Mouse (Mus musculus): ENCODE results near the gene Clcnkb.

Clcnkb gene

DNA sequence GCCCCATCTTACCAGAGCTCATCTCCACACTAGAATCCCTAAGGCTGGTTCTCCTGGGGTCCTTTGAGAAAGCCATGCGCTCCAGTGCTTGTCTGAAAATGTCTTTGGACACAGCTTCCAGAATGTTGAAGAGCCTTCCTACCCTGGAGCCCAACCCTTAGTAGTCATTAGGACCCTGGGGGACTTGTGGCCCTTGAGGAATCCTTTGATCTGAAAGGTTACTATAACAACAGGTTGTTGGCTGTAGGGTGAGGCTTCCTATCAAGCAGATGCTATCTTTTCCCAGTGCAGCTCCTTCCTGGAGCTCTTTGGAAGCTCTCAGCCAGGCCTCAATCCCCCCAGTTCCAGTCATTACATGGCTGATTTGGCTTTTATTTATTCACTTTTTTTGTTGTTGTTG, 20.2 kb upstream of the Clcnkb start, which contains the start of gene Srarp:
TSS of gene Srarp (minus strand) at position 132 of the 400 bp plus-strand sequence.
- DNase-seq (ENCODE audit: low read depth), result no peak

- no peak for DNase-seq (ENCODE audit: low read depth)
Measured at GRCm38 (mm10) chr4:141433191-141433590, 17.4 kb upstream of the Clcnkb start.

- no peak for DNase-seq (ENCODE audit: low read depth)
Measured at GRCm38 (mm10) chr4:141432666-141433065, 16.9 kb upstream of the Clcnkb start.

- peak; percentile 84 for DNase-seq (ENCODE audit: low read depth)
Measured at GRCm38 (mm10) chr4:141430997-141431396, 15.2 kb upstream of the Clcnkb start.

- DNase-seq (ENCODE audit: low read depth), result peak; percentile 35
Measured at GRCm38 (mm10) chr4:141429847-141430246, 14.0 kb upstream of the Clcnkb start.

- DNase-seq (ENCODE audit: low read depth), result no peak
Measured at GRCm38 (mm10) chr4:141429381-141429780, 13.6 kb upstream of the Clcnkb start.

DNA sequence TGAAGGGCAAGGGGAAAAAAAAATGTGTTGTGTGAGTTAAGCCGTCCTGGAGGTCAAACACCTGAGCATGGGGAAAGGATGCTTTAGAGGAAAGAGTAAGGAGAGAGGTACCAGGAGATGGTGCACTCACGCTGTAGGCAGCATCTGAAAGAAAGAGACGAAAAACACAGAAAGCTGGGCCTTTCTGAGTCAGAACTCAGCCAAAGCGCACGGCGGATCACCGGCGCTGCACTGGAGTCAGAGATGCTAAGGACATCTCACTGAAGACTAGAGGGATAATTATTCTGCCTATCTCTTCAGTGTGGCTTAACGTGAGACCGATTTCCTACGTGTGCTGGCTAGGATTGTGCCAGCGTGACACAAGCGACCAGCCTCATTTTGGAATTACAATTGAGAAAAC, 12.1 kb upstream of the Clcnkb start:
- no peak for DNase-seq (ENCODE audit: low read depth)

GRCm38 (mm10) chr4:141426796-141427745, 11.3 kb upstream of the Clcnkb start:
- DNase-seq (ENCODE audit: low read depth), result no peak

- DNase-seq (ENCODE audit: low read depth), result peak; percentile 87
Measured at GRCm38 (mm10) chr4:141425484-141426479, 10.0 kb upstream of the Clcnkb start.

DNA sequence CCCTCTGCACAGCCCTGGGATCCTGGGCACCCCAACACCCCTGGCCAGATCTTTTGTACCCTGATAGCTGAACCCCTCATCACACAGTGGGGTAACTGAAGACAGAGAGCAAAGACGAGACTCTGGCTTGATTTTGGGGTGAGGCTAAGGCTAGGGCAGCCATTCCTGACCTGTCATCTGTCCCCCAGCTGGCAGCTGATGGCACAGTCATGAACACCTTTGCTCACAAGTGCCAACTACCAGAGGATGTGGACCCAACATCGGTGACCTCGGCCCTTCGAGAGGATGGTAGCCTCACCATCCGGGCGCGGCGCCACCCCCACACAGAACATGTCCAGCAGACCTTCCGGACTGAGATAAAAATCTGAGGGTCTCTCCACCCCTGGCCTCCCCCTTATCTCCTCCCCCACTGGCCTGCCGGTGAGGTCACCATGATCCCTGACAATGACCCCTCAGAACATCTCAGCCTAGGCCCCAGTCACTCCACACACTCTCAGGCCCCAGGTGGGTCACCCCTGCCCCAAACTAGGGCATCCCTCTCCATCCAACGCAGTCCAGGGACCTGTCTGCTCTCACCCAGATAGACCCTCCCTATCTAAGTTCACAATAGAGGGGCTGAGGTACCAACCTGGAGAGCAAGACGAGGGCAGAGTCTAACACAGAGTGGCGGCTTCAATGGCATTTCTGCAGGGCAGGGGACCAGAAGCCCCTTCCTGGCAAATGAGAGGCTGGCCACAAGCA, 8.0 kb upstream of the Clcnkb start:
- DNase-seq (ENCODE audit: low read depth), result no peak

DNA sequence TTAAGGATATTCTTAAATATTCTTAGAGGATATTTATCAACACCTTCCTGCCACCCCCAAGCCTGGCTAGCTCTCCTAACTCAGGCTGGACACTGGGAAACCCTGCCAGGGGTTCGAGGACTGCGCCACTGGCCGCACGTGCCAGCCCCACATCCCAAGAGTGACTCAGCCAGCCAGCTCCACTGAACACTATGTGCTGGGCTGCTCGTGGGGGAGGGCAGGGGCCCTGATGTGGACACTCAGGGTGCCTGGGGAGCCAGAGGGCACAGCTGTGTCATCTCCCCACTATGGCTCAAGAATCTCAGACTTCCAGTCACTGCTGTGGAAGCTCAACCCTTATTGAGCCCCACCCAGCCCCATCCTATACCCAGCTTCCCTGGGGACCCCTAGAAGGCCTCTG, 7.5 kb upstream of the Clcnkb start:
- DNase-seq (ENCODE audit: low read depth), result no peak

- DNase-seq (ENCODE audit: low read depth), result no peak
Measured at GRCm38 (mm10) chr4:141422841-141423240, 7.0 kb upstream of the Clcnkb start.

DNA sequence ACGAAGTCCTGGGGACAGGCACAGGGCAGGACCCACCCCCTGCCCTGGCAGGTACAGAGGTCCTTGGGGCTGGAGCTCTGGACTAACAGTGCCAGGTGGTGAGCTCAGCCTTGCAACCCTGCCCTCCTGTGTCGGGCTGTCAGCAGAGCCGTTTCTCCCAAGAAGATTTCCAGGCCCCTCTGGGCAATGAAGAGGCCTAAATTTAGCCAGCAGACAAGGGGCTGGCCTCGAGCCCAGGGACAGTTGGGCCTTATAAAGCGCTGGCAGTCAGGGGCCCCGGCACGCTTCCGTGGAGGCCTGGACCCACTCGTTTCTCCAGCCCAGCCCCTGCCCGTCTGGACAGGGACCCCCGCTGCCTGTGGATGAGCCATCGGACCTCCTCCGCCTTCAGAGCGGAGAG, 5.6 kb upstream of the Clcnkb start:
- DNase-seq (ENCODE audit: low read depth), result no peak

GRCm38 (mm10) chr4:141420886-141421285, 5.1 kb upstream of the Clcnkb start:
- no peak for DNase-seq (ENCODE audit: low read depth)

DNA sequence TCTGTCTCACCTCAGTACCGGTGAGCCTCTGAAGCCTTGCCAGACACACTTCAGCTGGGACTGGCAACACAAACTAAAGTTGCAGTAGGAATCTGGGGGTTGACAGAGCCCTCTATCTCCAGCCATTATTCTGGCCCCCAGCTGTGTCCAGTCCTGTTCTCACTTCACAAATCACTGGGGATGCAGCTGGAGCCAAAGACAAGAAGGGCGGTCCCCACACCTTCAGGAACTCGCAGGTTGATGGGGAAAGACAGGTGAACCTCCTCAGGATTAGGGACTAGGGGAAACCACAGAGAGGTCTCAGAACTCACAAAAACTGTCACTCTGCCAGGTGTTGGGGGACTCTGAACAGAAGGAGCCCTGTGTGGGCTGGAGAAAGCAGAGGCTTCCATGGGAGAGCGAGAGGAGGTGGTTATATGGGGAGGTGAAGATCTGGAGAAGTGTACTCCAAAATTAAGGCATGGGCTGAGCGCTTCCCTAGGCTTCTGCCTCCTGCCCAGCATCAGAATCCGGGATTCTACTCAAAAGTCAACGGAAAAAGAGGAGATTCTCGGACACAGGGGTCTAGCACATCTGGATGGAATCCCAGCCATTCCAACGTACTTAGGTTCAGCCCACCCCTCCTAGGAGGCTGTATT, 4.5 kb upstream of the Clcnkb start, which contains the start of gene Hspb7:
TSS of gene Hspb7 (plus strand) at position 588 of the 638 bp plus-strand sequence.
- no peak for DNase-seq (ENCODE audit: low read depth)

DNA sequence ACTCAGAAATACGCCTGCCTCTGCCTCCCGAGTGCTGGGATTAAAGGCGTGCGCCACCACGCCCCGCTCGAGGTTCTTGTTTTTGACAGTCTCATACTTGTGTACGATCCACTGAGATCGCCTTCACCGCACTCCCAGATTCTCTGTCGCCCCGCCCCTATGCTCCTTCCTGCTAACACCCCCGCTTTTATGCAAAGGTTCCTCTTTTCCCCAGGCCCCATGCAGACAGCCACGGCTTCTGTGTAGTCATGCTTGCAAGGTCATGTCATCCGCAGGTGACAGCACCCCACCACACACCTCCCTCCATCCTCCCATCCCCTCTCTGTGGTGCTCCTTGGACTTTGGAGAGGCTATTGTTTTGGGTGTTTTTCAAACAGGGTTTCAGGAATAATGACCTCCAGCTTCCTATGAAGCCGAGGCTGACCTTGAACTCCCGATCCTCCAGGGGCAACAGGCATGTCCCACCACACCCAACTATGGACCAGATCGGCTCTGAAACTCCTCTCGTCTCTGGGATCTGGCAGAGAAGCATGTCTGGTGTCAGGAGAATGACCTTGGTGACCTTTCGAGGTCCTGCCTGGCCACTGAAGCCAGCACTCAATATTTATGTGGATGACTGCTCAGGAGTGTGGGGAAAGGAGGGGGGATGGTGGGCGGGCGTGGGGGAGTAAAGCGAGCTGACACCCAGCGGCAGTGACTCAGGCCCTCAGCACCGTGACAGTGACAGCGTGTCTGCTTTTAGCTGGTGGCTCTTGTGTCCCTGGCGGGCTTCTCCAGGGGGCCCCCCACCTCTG, 3.8 kb upstream of the Clcnkb start:
- peak; percentile 57 for DNase-seq (ENCODE audit: low read depth)

GRCm38 (mm10) chr4:141411430-141411992, 4.3 kb downstream of the Clcnkb start:
- peak; percentile 35 for DNase-seq (ENCODE audit: low read depth)

GRCm38 (mm10) chr4:141408577-141408976, 7.2 kb downstream of the Clcnkb start:
- no peak for DNase-seq (ENCODE audit: low read depth)

DNA sequence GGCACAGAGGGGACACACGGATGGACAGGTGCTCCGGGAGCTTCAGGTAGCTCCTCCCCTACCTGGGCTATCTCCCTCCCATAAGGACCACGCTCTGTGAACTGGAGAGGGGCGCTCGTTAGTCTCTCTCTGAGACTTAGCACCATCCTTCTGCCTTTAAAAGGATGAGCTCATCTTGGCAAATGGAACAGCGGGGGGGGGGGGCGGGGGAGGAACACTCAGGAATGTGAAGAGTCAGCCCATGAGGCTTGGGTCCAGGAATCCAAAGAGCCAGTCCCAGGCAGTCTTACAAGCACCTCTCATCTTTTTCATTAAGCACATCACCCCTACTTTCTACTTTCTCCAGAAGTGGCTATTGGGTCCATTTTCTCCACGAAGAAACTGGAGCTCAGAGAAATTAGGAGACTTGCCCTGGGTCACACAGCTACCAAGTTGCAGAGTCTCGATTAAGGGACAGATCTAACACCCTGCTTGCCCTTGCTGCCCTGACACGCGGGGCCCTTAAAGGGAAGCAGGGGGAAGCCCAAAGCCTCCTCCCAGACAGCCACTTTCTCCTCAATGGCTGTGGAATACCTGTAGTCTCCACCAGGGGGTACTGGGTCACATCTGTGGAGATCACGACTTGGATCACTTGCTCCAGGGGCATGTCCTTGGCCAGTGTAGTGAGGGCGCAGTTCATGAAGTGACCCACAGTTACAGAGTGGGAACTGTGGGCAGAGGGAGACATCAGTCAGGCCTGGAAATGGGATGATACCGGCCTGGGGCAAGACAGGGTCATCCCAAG, 9.1 kb downstream of the Clcnkb start:
- DNase-seq (ENCODE audit: low read depth), result peak; percentile 82

Measured in induced T-regulatory cell, adult 2 months (primary cell).